Mouse (Mus musculus) kidney, adult 2 months (tissue): ENCODE data around the gene Prpf31.

Experiments used
- CTCF ChIP-seq: fragments of 200-500 bp; conservative IDR thresholded peaks from 2 replicates; pipeline ENCODE4 v1.5.1; 2011; ENCODE audit warnings: low read depth, mild to moderate bottlenecking, control low read depth, low read length, moderate library complexity, mixed read lengths; ENCODE audit not compliant: insufficient read depth, insufficient read length
- POLR2A ChIP-seq: fragments of 200-500 bp; IDR thresholded peaks from one replicate; pipeline ENCODE4 v1.6.1; 2011; ENCODE audit warnings: low read depth, low read length, control low read depth

- TF ChIP-seq CTCF = peak; percentile 51
- TF ChIP-seq POLR2A = no peak
These were observed 28.7 kb upstream of the Prpf31 start for GRCm38 (mm10) chr7:3601119-3601518.
